Mouse (Mus musculus) CH12.LX (cell line): ENCODE measurements around the gene Cep170.

Experiments used
- CTCF ChIP-seq, 2 experiments: IDR thresholded peaks in 1 of 2; conservative IDR thresholded peaks in 1 of 2; 2 replicates each; pipeline ENCODE4 v1.5.1; 2011 to 2012; ENCODE audit warnings: low read depth in 2 of 2, low read length in 2 of 2, improper control_type of control experiment in 1 of 2, inconsistent platforms in 1 of 2, mild to moderate bottlenecking in 1 of 2, moderate library complexity in 1 of 2
- MAFK ChIP-seq: IDR thresholded peaks from 2 replicates; pipeline ENCODE4 v1.6.1; 2011; ENCODE audit warnings: low read length, improper control_type of control experiment; ENCODE audit not compliant: insufficient replicate concordance
- RCOR1 ChIP-seq: conservative IDR thresholded peaks from 2 replicates; pipeline ENCODE4 v1.6.1; 2012; ENCODE audit warnings: low read depth, mild to moderate bottlenecking, inconsistent platforms, low read length, improper control_type of control experiment
- TBP ChIP-seq: conservative IDR thresholded peaks from 2 replicates; pipeline ENCODE4 v1.6.1; 2011; ENCODE audit warnings: low read depth, low read length, improper control_type of control experiment
- TCF12 ChIP-seq: IDR thresholded peaks from 2 replicates; pipeline ENCODE4 v1.6.1; 2014; ENCODE audit warnings: low read depth, mild to moderate bottlenecking, inconsistent platforms, low read length, improper control_type of control experiment
- USF1 ChIP-seq: IDR thresholded peaks from 2 replicates; pipeline ENCODE4 v1.6.1; 2014; ENCODE audit warnings: low read depth, mild to moderate bottlenecking, inconsistent platforms, low read length, improper control_type of control experiment

- TF ChIP-seq TCF12 (no peak), TBP (no peak), USF1 (no peak), MAFK (no peak), CTCF (conservative IDR thresholded peaks at IDR 0.05 in 1 of 2, IDR thresholded peaks at IDR 0.05 in 1 of 2; ENCODE audit: low read depth in 2 of 2, low read length in 2 of 2) (no peak), RCOR1 (no peak)
These were observed 9.1 kb upstream of the Cep170 start for GRCm38 (mm10) chr1:176822949-176823348.
